Mouse (Mus musculus) midbrain, postnatal 0 days (tissue): ENCODE results near the gene Vnn3. TPM values are rescaled to one million over a fixed set of nuclear protein-coding genes. Genes with fewer than 3 reads are reported as not detected.

Source experiments
- ATAC-seq: fragments of 200-750 bp; cut with Nextera tagmentation; 2 replicates; pipeline ENCODE4 v1.8.0; 2017; ENCODE audit warnings: moderate number of reproducible peaks, mild to moderate bottlenecking, moderate TSS enrichment, moderate library complexity; ENCODE audit not compliant: low FRiP score
- DNase-seq: peaks from one replicate; pipeline ENCODE4 v3.0.0-alpha.2; 2015; ENCODE audit warnings: low spot score
- H3K27ac ChIP-seq: fragments of 300-500 bp; sonication (generic); 2 replicates; pipeline ENCODE4 v1.5.1; 2014; ENCODE audit warnings: low read depth, mild to moderate bottlenecking, low read length, mixed read lengths
- H3K27me3 ChIP-seq: fragments of 300-500 bp; sonication (generic); 2 replicates; pipeline ENCODE4 v1.6.1; 2014; ENCODE audit warnings: low read length, control low read depth, mixed read lengths; ENCODE audit not compliant: insufficient read depth
- H3K36me3 ChIP-seq: fragments of 300-500 bp; sonication (generic); 2 replicates; pipeline ENCODE4 v1.6.1; 2014; ENCODE audit warnings: low read length, control low read depth, mixed read lengths; ENCODE audit not compliant: insufficient read depth
- H3K4me1 ChIP-seq: fragments of 300-500 bp; sonication (generic); 2 replicates; pipeline ENCODE4 v1.6.1; 2014; ENCODE audit warnings: mild to moderate bottlenecking, control low read depth, antibody characterized with exemption, low read length, mixed read lengths; ENCODE audit not compliant: insufficient read depth
- H3K4me2 ChIP-seq: fragments of 300-500 bp; sonication (generic); 2 replicates; pipeline ENCODE4 v1.6.1; 2014; ENCODE audit warnings: low read depth, mild to moderate bottlenecking, low read length, mixed read lengths; ENCODE audit not compliant: poor library complexity, severe bottlenecking
- H3K4me3 ChIP-seq: fragments of 300-500 bp; sonication (generic); 2 replicates; pipeline ENCODE4 v1.5.1; 2014; ENCODE audit warnings: low read depth, mild to moderate bottlenecking, low read length, moderate library complexity
- H3K9ac ChIP-seq: fragments of 300-500 bp; sonication (generic); replicated peaks from 2 replicates; pipeline ENCODE4 v1.6.1; 2014; ENCODE audit warnings: mild to moderate bottlenecking, low read length, moderate library complexity, mixed read lengths; ENCODE audit not compliant: poor library complexity, severe bottlenecking
- H3K9me3 ChIP-seq: fragments of 300-500 bp; sonication (generic); 2 replicates; pipeline ENCODE4 v1.6.1; 2016; ENCODE audit warnings: low read length, control low read depth
- CTCF ChIP-seq: IDR thresholded peaks from 2 replicates; pipeline ENCODE4 v1.5.1; 2016; ENCODE audit warnings: antibody characterized with exemption, mild to moderate bottlenecking
- WGBS: fragments of 180-500 bp; shearing (Covaris S2); extraction: QIAGEN DNeasy Blood & Tissue Kit; methylation state at CpG from one replicate; pipeline ENCODE4 v1.1.7; 2014; 5-methylcytosine and 5-hydroxymethylcytosine counted together
- polyA plus RNA-seq: library from polyadenylated mRNA; unstranded; fragments of >200 nt; fragmentation: Nextera tagmentation; extraction: Ambion mirVana; gene quantifications from 2 replicates; pipeline ENCODE4 v1.2.1, GENCODE M21; 2015
- total RNA-seq: library from RNA; depleted of rRNA; stranded (reverse); fragments of >200 nt; gene quantifications from 2 replicates; pipeline ENCODE4 v1.2.3, GENCODE M21; 2014

The Vnn3 gene
- total and polyA plus RNA-seq, 2 experiments from 2014 or later = 0.09 TPM; not detected in 1

GRCm38 (mm10) chr10:23837115-23837514 is 14.1 kb upstream of the Vnn3 start:
- TF ChIP-seq CTCF = no peak
- H3K4me2 ChIP-seq = no peak overlapping the region
- no peak overlapping the region for H3K4me3 ChIP-seq
- DNase-seq (no peak), ATAC-seq (no peak)
- no peaks in the 10 kb centered on the region for H3K9me3 ChIP-seq
- no peak overlapping the region for H3K27ac ChIP-seq
- H3K27me3 ChIP-seq = no peaks in the 10 kb centered on the region
- no peaks in the 10 kb centered on the region for H3K4me1 ChIP-seq
- no peaks in the 10 kb centered on the region for H3K36me3 ChIP-seq
- no peak overlapping the region for H3K9ac ChIP-seq
- WGBS = 81% methylated on average over 3 of the region's 3 CpGs

DNA sequence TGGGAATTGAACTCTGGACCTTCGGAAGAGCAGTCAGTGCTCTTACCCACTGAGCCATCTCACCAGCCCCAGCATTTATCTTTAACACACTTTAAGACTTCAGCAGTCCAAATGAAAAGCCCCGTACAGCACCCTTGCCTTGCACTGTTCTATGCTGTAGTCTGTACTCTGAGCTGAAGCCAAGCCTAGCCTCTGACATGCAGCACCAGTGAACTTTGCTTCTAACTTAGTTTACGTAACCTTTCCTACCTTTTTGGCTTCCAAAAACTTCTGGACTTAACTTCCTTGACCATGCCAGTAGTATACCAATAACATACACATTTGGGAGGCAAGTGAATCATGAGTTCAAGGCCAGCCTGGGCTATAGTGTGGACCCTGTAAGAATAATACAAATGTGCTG is 12.4 kb upstream of the Vnn3 start:
- Histone ChIP-seq H3K27me3 (no peaks in the 10 kb centered on the region), H3K36me3 (no peaks in the 10 kb centered on the region), H3K4me1 (no peaks in the 10 kb centered on the region), H3K27ac (no peak overlapping the region), H3K4me3 (no peak overlapping the region), H3K9ac (no peak overlapping the region), H3K9me3 (no peaks in the 10 kb centered on the region), H3K4me2 (no peak overlapping the region)
- no peak for DNase-seq
- TF ChIP-seq CTCF = no peak
- ATAC-seq = no peak
- 95% methylated on average over 3 of the region's 3 CpGs for WGBS

GRCm38 (mm10) chr10:23839368-23839767 is 11.9 kb upstream of the Vnn3 start:
- ATAC-seq (no peak), DNase-seq (no peak)
- Histone ChIP-seq H3K4me1 (no peaks in the 10 kb centered on the region), H3K36me3 (no peaks in the 10 kb centered on the region), H3K4me2 (no peak overlapping the region), H3K27ac (no peak overlapping the region), H3K4me3 (no peak overlapping the region), H3K9ac (no peak overlapping the region), H3K27me3 (no peaks in the 10 kb centered on the region), H3K9me3 (no peaks in the 10 kb centered on the region)
- WGBS = 58% methylated on average over 9 of the region's 9 CpGs
- no peak for TF ChIP-seq CTCF

DNA sequence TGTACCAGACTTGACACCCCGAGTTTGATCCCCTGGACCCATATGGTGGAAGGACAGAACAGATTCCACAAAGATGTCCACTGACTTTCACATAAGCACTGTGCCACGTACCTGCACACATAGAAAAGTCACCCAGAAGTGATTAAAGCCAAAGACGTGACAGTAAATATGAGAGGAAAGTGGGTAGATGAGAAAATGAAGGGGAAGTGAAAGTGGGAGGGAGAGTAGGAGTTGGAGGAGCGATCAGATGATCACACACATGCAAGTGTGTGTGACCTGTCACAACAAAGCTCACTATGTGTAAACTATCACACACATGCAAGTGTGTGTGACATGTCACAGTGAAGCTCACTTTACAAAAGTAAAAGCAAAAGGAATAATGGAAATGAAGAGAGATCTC is 10.8 kb upstream of the Vnn3 start:
- no peak for DNase-seq
- Histone ChIP-seq H3K36me3 (no peaks in the 10 kb centered on the region), H3K27me3 (no peaks in the 10 kb centered on the region), H3K4me1 (no peaks in the 10 kb centered on the region), H3K4me2 (no peak overlapping the region), H3K9ac (no peak overlapping the region), H3K9me3 (no peaks in the 10 kb centered on the region), H3K27ac (no peak overlapping the region), H3K4me3 (no peak overlapping the region)
- no peak for ATAC-seq
- 89% methylated on average over 4 of the region's 4 CpGs for WGBS
- TF ChIP-seq CTCF = no peak

GRCm38 (mm10) chr10:23852096-23852495 is 834 bp downstream of the Vnn3 start:
- no peak for ATAC-seq
- no peak for TF ChIP-seq CTCF
- WGBS = 93% methylated on average over 2 of the region's 2 CpGs

GRCm38 (mm10) chr10:23864362-23865312 is 13.4 kb downstream of the Vnn3 start:
- no peaks in the 10 kb centered on the region for H3K9me3 ChIP-seq
- WGBS = 85% methylated on average over 9 of the region's 9 CpGs
- no peaks in the 10 kb centered on the region for H3K27me3 ChIP-seq
- H3K9ac ChIP-seq = no peak overlapping the region
- DNase-seq (peak; percentile 3), ATAC-seq (no peak)
- no peak for TF ChIP-seq CTCF
- H3K4me1 ChIP-seq = no peaks in the 10 kb centered on the region
- H3K4me2 ChIP-seq = no peak overlapping the region
- no peaks in the 10 kb centered on the region for H3K36me3 ChIP-seq
- no peak overlapping the region for H3K4me3 ChIP-seq
- no peak overlapping the region for H3K27ac ChIP-seq

More at GRCm38 (mm10) chr10:23852096-23852495, 834 bp downstream of the Vnn3 start:
- Histone ChIP-seq H3K9me3 (no peaks in the 10 kb centered on the region), H3K4me1 (no peaks in the 10 kb centered on the region), H3K36me3 (no peaks in the 10 kb centered on the region), H3K4me3 (no peak overlapping the region), H3K9ac (no peak overlapping the region), H3K4me2 (no peak overlapping the region), H3K27ac (no peak overlapping the region), H3K27me3 (no peaks in the 10 kb centered on the region)
- DNase-seq = no peak
